Mouse (Mus musculus) embryonic fibroblast, embryonic 13.5 days (primary cell): Measurements from ENCODE around the gene Gm9918.

Source experiments
- CTCF ChIP-seq: IDR thresholded peaks from 2 replicates; pipeline ENCODE4 v1.5.1; 2011; ENCODE audit warnings: mild to moderate bottlenecking, control low read depth, low read length, moderate library complexity, borderline replicate concordance; ENCODE audit not compliant: insufficient read depth
- POLR2A ChIP-seq: IDR thresholded peaks from 2 replicates; pipeline ENCODE4 v1.6.1; 2011; ENCODE audit warnings: low read depth, mild to moderate bottlenecking, control low read depth, low read length, moderate library complexity

- TF ChIP-seq POLR2A: no peak
- TF ChIP-seq CTCF: no peak
These were observed 13.3 kb downstream of the Gm9918 start for GRCm38 (mm10) chr15:102283648-102284047.
